Mouse (Mus musculus): ENCODE results near the gene Ip6k2. TPM values are rescaled to one million over a fixed set of nuclear protein-coding genes. Genes with fewer than 3 reads are reported as not detected.
A peak's percentile ranks its signal among the peaks of the same experiment; 100 is the strongest.

Gene Ip6k2
- total RNA-seq (2012; rRNA removed) (17.5 and 27.2 TPM in 2 replicates), total RNA-seq (2014; rRNA removed) (22.6 and 23.6 TPM in 2 replicates), polyA plus RNA-seq (2012; ENCODE audit: insufficient read length, low read depth) (28.4 and 31.4 TPM in 2 replicates)

DNA sequence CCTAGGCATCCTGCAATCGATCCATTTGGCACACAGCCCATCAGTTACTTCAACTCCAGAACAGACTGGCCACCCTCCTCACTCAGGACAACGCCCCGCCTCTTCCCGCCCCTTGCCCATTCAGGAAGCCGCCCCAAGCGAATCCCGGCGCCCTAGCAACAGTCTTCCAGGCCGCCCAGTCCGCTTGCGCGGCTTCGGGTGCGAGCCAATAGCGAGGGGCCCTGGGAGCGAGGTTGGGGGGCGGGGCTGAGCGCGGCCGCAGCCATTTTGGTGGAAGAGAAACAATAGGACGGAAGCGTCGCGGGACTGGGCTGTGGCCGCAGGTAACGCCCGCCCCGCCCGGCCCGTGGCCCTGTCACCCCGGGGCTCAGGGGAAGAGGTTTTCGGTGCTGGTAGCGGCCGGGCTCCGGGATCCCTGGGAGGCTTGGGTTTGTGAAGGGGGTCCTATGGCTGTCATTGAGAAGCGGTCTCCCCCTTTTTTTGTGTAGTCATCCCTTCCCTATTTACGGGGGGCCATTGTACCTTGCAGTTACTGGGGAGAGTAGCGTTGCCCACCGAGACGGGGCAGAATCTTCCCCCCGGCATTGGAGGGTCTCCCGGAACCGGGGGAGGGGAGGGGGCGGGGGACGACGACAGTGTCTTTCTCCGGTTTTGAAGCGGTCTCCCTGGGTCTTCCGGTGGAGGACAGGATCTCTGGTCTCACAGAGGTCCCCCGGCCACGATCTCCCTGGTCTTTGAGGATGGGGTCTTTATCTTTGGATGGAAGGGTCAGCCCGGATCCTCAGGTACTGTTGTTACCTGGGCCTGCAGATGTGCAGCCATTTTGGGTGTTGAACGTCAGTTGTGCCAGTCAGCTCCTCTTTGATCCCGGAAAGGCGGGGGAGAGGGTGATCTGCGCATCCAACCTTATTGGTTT is at the start of gene Ip6k2:
TSS of gene Ip6k2 (plus strand) at position 249 of the 916 bp plus-strand sequence.
- Histone ChIP-seq H3K9me3 (replicated peaks; ENCODE audit: low read length) (no peaks in the 10 kb centered on the region), H3K4me1 (ENCODE audit: control insufficient read depth in 1 of 2, insufficient read depth in 2 of 2) (peaks cover 26 to 53% of the 10 kb centered on the region in 2 experiments), H3K27me3 (replicated peaks) (peaks cover 2% of the 10 kb centered on the region), H3K4me3 (replicated peaks in 1 of 3; ENCODE audit: low read depth in 2 of 3, low read length in 2 of 3, poor library complexity in 1 of 3) (peak within 1 kb of the TSS; percentile 62 to 93 (median 85)), H3K27ac (ENCODE audit: insufficient read depth, low read depth) (peak within 1 kb of the TSS; percentile 35; the same call in 1 of the 2 replicates), H3K4me2 (ENCODE audit: insufficient read depth, low read depth, poor library complexity, severe bottlenecking) (peak within 1 kb of the TSS; percentile 91), H3K79me2 (replicated peaks; ENCODE audit: control insufficient read depth, extremely low read depth, insufficient read depth, poor library complexity, severe bottlenecking) (peaks cover 43% of the 10 kb centered on the region), H3K9ac (ENCODE audit: insufficient read depth, low read depth) (peak within 1 kb of the TSS; percentile 97), H3K36me3 (replicated peaks in 1 of 2; ENCODE audit: control insufficient read depth in 1 of 2, insufficient read depth in 1 of 2, low read length in 1 of 2) (peaks cover 2 to 20% of the 10 kb centered on the region in 2 experiments)
- peak; percentile 87 for TF ChIP-seq NRF1 (IDR thresholded peaks at IDR 0.05; ENCODE audit: low read depth, low read length)
- no peak for TF ChIP-seq POLR2AphosphoS2 (IDR thresholded peaks at IDR 0.05; ENCODE audit: low read depth, low read length)
- no peak for TF ChIP-seq E2F4 (IDR thresholded peaks at IDR 0.05; ENCODE audit: insufficient replicate concordance, low read depth, low read length)
- peak; percentile 82; the same call in 1 of the 2 replicates for TF ChIP-seq MAZ (IDR thresholded peaks at IDR 0.05; ENCODE audit: low read depth, low read length)
- no peak for TF ChIP-seq CHD1 (IDR thresholded peaks at IDR 0.05; ENCODE audit: low read depth, low read length)
- no peak for TF ChIP-seq KAT2A (IDR thresholded peaks at IDR 0.05; ENCODE audit: insufficient replicate concordance, low read length)
- TF ChIP-seq BHLHE40 (IDR thresholded peaks at IDR 0.05; ENCODE audit: low read depth, low read length) = no peak
- no peak for TF ChIP-seq USF1 (IDR thresholded peaks at IDR 0.05; ENCODE audit: low read depth, low read length)
- no peak for TF ChIP-seq JUND (conservative IDR thresholded peaks at IDR 0.05; ENCODE audit: low read depth, low read length)
- no peak for TF ChIP-seq USF2 (conservative IDR thresholded peaks at IDR 0.05; ENCODE audit: low read depth, low read length)
- peak; percentile 85 for TF ChIP-seq ELF1 (IDR thresholded peaks at IDR 0.05; ENCODE audit: low read depth, low read length)
- no peak for TF ChIP-seq ZKSCAN1 (IDR thresholded peaks at IDR 0.05; ENCODE audit: borderline replicate concordance, low read depth, low read length)
- no peak for TF ChIP-seq CTCF (conservative IDR thresholded peaks at IDR 0.05 in 1 of 2, IDR thresholded peaks at IDR 0.05 in 1 of 2; ENCODE audit: low read depth in 2 of 2, low read length in 2 of 2)
- no peak for TF ChIP-seq EP300 (IDR thresholded peaks at IDR 0.05; ENCODE audit: low read length)
- no peak for TF ChIP-seq TBP (conservative IDR thresholded peaks at IDR 0.05; ENCODE audit: low read depth, low read length)
- no peak for TF ChIP-seq GABPA (IDR thresholded peaks at IDR 0.05; ENCODE audit: insufficient replicate concordance, low read depth, low read length)
- no peak for TF ChIP-seq JUN (IDR thresholded peaks at IDR 0.05; ENCODE audit: insufficient read depth, low read depth, low read length)
- TF ChIP-seq MAX (IDR thresholded peaks at IDR 0.05; ENCODE audit: low read length) = no peak
- TF ChIP-seq ZNF384 (IDR thresholded peaks at IDR 0.05; ENCODE audit: low read depth, low read length) = peak; percentile 46; the same call in 1 of the 2 replicates
- TF ChIP-seq ETS1 (conservative IDR thresholded peaks at IDR 0.05; ENCODE audit: low read depth, low read length) = no peak; the same call in 1 of the 2 replicates
- no peak for TF ChIP-seq PAX5 (IDR thresholded peaks at IDR 0.05; ENCODE audit: low read length)
- TF ChIP-seq ZC3H11A (IDR thresholded peaks at IDR 0.05; ENCODE audit: low read depth, low read length) = no peak
- peak; percentile 65; the same call in 1 of the 2 replicates for TF ChIP-seq TCF12 (IDR thresholded peaks at IDR 0.05; ENCODE audit: low read depth, low read length)
- TF ChIP-seq UBTF (IDR thresholded peaks at IDR 0.05; ENCODE audit: low read depth, low read length) = no peak
- no peak for TF ChIP-seq MYC (IDR thresholded peaks at IDR 0.05; ENCODE audit: low read depth, low read length)
- TF ChIP-seq IRF4 (IDR thresholded peaks at IDR 0.05; ENCODE audit: low read depth, low read length) = peak; percentile 72
- peak; percentile 53 for TF ChIP-seq POLR2A (IDR thresholded peaks at IDR 0.05; ENCODE audit: low read depth, low read length)
- TF ChIP-seq HCFC1 (IDR thresholded peaks at IDR 0.05; ENCODE audit: low read depth, low read length) = peak; percentile 69
- TF ChIP-seq SIN3A (IDR thresholded peaks at IDR 0.05; ENCODE audit: low read length) = peak; percentile 57
- TF ChIP-seq MEF2A (IDR thresholded peaks at IDR 0.05; ENCODE audit: borderline replicate concordance, low read depth, low read length) = 0 out of 2 replicates have a peak, but pooled peaks have one; percentile 36
- TF ChIP-seq SMC3 (IDR thresholded peaks at IDR 0.05; ENCODE audit: low read depth, low read length) = no peak
- peak; percentile 65 for TF ChIP-seq CHD2 (IDR thresholded peaks at IDR 0.05; ENCODE audit: low read length)
- TF ChIP-seq NELFE (IDR thresholded peaks at IDR 0.05; ENCODE audit: low read depth, low read length) = no peak; the same call in none of the 2 replicates
- TF ChIP-seq ZMIZ1 (IDR thresholded peaks at IDR 0.05; ENCODE audit: low read depth, low read length) = peak; percentile 51; the same call in 1 of the 2 replicates
- no peak for TF ChIP-seq RAD21 (IDR thresholded peaks at IDR 0.05; ENCODE audit: low read depth, low read length)
- TF ChIP-seq MAFK (IDR thresholded peaks at IDR 0.05; ENCODE audit: insufficient replicate concordance, low read length) = no peak
- peak; percentile 83 for TF ChIP-seq MXI1 (IDR thresholded peaks at IDR 0.05; ENCODE audit: low read depth, low read length)
- no peak for TF ChIP-seq RCOR1 (conservative IDR thresholded peaks at IDR 0.05; ENCODE audit: low read depth, low read length)
- dilution Hi-C loops (cut with MboI; ENCODE audit: extremely low pct_ligation_motif_present, extremely low pct_unique_long_range_greater_than_20kb, low sequenced_read_pairs) = no loop called here
- in situ Hi-C loops (cut with MboI; ENCODE audit: low pct_ligation_motif_present, low pct_unique_long_range_greater_than_20kb, low sequenced_read_pairs) = no loop called here
- peak; percentile 93 for DNase-seq (ENCODE audit: extremely low read depth)
